Mouse (Mus musculus) myocyte (in vitro differentiated cells): ENCODE results near the gene Stk10.

Experiments used
- E2F4 ChIP-seq: IDR thresholded peaks from one replicate; pipeline ENCODE4 v1.6.1; 2011; ENCODE audit warnings: mild to moderate bottlenecking, control low read depth, moderate library complexity; ENCODE audit not compliant: insufficient read depth
- MYOD1 ChIP-seq, 3 experiments: IDR thresholded peaks; one replicate each; pipeline ENCODE4 v1.6.1; 2011; ENCODE audit warnings: control low read depth in 2 of 3, low read depth in 2 of 3, mild to moderate bottlenecking in 2 of 3, moderate library complexity in 1 of 3; ENCODE audit not compliant: insufficient read length in 2 of 3, control insufficient read depth in 1 of 3
- MYOG ChIP-seq, 3 experiments: IDR thresholded peaks; one replicate each; pipeline ENCODE4 v1.6.1; 2011; ENCODE audit warnings: control low read depth in 2 of 3, low read depth in 2 of 3, mild to moderate bottlenecking in 2 of 3; ENCODE audit not compliant: insufficient read length in 2 of 3, control insufficient read depth in 1 of 3, insufficient read depth in 1 of 3
- POLR2A ChIP-seq: IDR thresholded peaks from one replicate; pipeline ENCODE4 v1.6.1; 2011; ENCODE audit warnings: low read depth, mild to moderate bottlenecking, control low read depth, moderate library complexity; ENCODE audit not compliant: insufficient read length
- SRF ChIP-seq: IDR thresholded peaks from one replicate; pipeline ENCODE4 v1.6.1; 2011; ENCODE audit warnings: low read depth; ENCODE audit not compliant: control insufficient read depth, insufficient read length

- TF ChIP-seq POLR2A: no peak
- TF ChIP-seq E2F4: no peak
- no peak for TF ChIP-seq MYOG (IDR thresholded peaks at IDR 0.05; ENCODE audit: control insufficient read depth in 1 of 3, insufficient read depth in 1 of 3, insufficient read length in 2 of 3, low read depth in 2 of 3)
- no peak for TF ChIP-seq SRF
- TF ChIP-seq MYOD1 (IDR thresholded peaks at IDR 0.05; ENCODE audit: control insufficient read depth in 1 of 3, insufficient read length in 2 of 3, low read depth in 2 of 3): no peak
These were observed 129.1 kb downstream of the Stk10 start for GRCm38 (mm10) chr11:32662082-32662656.
